Mouse (Mus musculus) thymus, postnatal 10 days (tissue): ENCODE results near the gene Hist1h2bk.

ENCODE experiments used
- DNase-seq, 2 experiments: peaks; one replicate each; pipeline ENCODE4 v3.0.0; 2021; ENCODE audit warnings: low spot score in 2 of 2

The Hist1h2bk gene

DNA sequence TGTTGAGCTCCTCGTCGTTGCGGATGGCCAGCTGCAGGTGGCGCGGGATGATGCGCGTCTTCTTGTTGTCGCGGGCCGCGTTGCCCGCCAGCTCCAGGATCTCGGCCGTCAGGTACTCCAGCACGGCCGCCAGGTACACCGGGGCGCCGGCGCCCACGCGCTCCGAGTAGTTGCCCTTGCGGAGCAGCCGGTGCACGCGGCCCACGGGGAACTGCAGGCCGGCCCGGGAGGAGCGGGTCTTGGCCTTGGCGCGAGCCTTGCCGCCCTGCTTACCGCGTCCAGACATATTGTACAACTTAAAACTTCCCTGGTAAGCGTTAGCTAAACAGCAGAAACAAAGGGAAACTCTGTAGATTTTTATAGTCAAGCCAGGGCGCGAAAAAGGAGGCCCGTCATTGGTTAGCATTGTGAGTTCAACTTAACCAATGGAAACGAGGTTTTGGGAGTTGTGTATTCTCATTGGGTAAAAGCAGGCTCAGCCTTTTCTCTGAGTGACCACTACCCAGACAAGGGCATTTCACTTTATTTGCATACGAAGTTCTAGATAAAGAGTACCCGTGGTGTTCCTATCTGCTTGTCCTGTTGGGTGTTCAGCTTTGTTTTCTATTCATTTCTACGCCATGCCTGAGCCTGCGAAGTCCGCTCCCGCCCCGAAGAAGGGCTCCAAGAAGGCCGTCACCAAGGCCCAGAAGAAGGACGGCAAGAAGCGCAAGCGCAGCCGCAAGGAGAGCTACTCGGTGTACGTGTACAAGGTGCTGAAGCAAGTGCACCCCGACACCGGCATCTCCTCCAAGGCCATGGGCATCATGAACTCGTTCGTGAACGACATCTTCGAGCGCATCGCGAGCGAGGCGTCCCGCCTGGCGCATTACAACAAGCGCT is at the start of gene Hist1h2bk, which contains the start of gene Hist1h2ah:
Hist1h2bk (plus strand) TSS at position 604 of the 882 bp plus-strand sequence.
Hist1h2ah (minus strand) TSS at position 302 of the 882 bp plus-strand sequence.
- DNase-seq, result peak; percentile 82 to 85

DNA sequence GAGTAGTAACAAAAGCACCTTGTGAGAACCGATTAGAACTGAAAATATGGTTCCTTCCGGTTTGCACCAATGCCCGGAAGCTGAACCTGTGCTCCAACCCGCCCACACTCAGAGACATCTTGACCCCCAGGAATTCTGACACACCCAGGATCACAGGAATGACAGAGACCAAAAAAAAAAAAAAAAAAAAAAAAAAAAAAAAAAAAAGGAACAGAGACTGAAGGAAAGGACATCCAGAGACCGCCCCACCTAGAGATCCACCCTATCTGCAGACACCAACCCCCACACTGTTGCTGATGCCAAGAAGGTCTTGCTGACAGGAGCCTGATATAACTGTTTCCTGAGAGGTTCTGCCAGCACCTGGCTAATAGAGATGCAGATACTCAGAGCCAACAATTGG is 43.1 kb upstream of the Hist1h2bk start:
- DNase-seq, result no peak

DNA sequence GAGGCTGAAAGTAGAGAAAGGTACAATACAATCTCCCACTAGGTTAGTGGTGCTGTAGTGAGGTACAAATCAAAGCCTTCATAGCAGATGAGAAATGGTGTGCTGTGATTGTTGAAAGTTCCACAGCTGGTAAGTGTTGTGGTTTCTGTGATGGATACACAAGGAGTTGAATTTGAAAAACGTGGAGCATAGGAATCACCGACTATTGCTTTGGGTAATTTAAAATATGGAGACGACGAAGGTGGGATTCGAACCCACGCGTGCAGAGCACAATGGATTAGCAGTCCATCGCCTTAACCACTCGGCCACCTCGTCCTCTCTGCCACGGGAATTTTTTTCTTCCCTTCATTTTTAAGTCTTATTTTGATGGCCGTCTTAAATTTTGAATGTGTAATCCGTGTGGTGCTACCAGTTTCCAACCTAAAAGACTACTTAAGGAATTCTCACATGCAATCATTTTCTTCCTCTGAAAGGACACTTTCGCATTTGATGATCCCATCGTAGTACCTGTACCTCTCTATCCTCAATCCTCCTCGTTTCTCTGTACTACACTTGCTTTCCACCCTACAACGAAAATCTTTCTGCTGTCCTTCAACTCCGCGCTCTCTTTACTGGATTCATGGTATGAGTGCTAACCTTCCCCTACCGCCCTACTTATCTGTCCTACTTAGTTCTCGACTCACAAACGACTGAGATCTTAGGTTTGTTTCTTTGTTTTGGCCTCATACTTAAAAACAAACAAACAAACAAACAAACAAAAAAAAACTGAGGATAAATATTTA is 41.5 kb upstream of the Hist1h2bk start:
- peak in 1 of 2 experiments; percentile 45 for DNase-seq

DNA sequence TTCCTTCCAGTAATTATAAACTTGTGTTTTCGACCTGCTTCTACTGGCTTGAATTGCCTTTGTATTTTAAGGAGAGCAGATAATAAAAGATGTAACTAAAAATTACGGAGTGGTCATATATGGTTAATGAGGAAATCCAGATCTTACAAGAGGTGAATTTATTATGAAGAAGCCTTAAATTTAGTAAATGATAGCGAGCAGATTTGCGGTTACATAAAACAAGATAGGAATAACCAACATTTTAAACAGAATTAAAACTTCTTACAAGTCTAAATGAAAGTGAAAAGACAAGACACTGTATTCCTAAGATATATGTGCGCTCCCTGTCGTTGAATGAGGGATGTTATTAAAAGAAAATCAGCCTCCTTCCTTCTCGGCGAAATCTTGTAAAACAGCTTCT is 40.8 kb upstream of the Hist1h2bk start:
- DNase-seq, result no peak

DNA sequence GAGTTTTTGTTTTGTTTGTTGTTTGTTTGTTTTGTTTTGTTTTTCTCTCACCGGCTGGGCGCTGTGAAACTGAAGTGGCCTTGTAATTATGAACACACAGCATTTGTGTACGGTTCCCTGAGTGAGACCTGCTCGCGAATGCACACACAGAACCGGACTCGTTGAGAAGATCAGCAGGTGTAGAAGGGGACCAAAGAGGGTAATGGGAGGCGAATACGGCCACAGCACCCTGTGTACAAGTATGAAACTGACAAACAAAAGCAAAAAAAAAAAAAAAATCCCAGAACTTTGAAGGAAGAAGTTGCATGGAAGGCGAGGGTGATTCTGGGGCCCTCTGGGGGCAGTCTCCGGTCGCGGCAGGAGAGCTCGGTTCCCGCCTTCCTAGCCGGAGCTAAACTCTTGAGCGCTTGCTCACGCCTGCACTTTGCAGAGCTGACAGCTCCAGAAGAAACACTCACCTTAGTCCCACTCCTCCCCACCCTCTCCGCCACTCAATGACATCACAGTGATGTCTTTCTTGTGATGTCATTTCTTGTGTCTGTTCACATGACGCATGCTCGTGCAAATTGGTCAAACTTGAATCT is 40.2 kb upstream of the Hist1h2bk start:
- peak in 1 of 2 experiments; percentile 43 for DNase-seq

DNA sequence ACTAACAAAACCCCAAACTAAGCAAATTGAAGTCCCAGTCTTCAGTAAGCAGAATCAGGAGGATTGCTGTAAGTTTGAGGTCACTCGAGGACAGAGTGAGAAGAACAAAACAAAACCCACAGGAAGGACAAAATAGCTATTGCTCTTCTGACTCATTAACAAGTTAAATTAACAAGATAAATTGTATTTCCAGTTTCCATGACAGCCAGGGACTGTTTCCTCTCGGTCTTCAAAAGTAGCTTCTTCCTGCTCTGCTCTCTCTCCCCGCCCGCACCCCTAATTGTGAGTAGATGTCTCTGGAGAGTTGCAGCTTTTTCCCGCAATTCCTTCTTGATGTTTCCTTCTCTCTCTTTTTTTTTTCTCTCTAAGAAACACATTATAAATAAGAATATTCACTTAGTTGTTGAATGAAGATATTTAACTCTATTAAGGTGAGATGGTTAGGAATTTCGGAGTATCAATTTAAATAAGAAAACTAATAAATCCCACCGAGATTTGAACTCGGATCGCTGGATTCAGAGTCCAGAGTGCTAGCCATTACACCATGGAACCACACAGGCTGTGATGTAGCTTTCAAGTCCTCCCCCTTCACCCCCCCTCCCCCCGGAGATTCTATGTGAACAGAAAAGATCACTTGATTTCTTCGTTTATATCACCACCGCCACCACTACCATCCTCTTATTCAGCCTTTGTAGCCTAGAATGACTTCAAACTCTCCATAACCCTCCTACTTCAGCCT is 39.4 kb upstream of the Hist1h2bk start:
- no peak for DNase-seq

DNA sequence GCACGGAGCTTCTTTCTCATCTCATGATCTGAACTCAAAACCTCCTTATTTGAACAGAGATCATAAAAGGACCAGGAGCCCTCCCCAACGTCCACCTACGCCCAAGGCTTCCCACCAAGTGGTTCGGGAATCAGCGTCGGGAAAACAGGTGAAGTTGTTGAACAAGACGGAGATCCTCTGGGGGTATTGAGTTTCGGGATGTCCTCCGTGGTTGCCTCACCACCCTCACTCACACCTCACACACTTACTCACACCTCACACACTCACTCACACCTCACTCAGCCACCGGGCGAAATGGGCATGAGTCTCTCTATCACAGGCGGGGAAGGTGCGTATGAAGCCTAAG is 38.9 kb upstream of the Hist1h2bk start:
- no peak for DNase-seq

DNA sequence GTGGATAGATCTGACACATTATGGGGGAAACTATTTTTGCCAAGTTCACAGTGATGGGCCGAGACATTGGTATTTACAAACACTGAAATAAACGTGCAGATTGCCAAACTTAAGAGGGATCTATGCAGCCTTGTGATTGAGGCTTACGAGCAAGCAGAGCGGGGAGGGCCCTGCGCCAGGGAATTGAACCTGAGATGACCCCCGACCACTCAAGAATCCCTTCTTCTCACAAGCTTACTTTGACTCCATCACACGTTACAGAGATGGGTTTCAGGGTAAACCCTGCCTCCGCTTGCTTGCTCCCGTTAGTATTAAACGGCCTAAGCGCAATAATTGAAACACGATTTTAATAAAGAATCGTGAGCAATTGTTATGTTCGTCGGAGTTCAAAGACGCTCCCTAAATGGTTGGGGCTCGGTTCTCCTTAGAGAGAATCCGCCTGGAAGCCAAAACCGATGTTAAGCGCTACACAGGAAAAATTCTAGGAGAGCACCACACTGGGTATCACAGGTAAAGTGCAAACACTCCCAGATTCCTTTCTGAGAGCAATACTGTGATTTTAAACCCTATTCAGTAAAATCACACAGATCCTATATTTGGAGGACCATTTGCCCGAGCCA is 38.4 kb upstream of the Hist1h2bk start:
- no peak for DNase-seq

DNA sequence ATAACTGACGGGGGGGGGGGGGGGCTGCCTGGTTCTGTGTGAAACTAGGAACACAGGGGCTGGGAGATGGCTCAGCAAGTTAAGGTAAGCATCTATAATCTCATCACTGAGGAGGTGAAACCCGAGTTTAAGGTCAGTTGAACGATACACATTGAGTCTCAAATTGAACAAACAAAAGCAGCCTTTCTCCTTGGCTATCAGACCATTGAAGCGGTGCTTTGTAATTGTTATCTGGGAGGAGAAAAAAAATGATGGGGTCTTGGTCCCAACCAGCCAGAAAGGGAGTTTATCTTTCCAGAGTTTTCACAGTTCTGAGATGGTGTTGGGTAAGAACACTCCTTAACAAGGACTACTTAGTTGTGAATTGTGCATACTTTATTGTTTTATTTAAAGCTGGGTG is 37.8 kb upstream of the Hist1h2bk start:
- no peak for DNase-seq

DNA sequence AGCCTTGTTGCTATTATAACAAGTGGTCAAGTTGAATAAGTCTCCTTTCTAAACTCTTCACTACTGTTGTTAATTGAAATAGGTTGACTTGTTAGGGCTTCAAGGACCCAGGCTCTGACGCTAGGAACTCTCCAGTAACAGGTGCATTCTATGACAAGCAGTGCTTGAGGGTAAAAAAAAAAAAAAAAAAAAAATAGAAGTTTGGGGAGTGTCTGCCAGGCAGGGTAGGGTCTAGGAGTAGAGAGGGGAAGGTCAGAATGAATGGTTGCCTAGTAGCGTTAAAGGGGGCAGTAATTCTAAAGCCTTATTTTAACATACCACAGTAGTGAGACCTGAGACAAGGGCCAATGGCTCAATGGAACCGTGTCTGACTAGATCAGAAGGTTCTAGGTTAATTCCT is 37.3 kb upstream of the Hist1h2bk start:
- no peak for DNase-seq

DNA sequence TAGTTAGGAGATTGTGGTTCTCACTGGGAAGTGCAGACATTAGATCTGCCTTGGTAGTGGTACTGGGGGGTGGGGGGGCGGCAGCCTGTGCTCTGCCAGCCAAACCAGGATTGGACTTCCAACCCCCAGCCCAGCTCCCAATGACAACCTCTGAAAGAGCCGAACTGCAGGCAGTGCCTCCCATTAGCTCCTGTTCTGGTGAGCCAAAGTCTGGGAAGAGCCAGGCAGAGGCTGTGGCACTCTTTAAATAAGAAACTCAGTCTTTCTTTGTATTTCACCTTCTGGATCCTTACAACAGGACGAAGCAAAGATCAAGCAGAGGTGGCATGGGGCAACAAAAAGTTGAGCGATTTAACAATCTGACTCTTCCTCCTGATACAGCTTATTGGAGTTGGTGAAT is 36.5 kb upstream of the Hist1h2bk start:
- no peak for DNase-seq

DNA sequence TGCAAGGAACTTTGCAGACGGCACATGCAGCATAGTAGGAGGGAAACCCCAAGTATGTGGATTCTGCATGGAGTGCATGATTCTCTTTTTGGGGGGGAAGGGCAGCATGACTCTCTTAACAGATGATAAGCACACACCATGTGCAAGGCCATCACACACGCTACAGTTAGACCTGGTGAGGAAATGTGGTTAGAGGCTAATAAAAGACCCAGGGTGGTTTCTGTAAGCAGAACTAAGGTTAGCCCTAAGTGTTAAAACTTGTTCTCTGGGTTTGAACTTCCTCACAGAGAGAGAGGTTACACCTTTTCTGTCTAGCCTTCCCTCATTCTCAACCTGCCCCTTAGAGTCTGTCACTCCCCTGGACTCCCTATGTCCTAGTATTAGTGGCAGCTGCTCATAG is 34.3 kb upstream of the Hist1h2bk start:
- no peak for DNase-seq

DNA sequence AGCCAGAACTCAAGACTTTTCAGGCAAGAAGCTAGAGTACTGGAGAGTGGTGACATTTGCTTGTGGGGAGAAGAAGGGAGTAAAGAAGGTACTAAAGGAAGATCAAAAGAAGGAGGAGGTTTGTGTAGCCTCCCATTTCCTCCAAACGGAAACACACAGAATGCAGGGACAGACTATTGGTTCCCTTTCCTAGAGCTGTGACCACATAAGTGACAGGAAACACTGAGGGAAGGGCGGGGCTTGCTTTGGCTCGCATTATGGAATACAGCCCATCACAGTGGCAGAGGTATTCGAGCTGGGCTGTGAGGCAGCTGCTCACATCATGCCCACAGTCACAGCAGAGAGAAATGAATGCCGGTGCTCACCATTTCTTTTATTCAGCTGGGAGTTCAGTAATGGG is 33.8 kb upstream of the Hist1h2bk start:
- no peak for DNase-seq

DNA sequence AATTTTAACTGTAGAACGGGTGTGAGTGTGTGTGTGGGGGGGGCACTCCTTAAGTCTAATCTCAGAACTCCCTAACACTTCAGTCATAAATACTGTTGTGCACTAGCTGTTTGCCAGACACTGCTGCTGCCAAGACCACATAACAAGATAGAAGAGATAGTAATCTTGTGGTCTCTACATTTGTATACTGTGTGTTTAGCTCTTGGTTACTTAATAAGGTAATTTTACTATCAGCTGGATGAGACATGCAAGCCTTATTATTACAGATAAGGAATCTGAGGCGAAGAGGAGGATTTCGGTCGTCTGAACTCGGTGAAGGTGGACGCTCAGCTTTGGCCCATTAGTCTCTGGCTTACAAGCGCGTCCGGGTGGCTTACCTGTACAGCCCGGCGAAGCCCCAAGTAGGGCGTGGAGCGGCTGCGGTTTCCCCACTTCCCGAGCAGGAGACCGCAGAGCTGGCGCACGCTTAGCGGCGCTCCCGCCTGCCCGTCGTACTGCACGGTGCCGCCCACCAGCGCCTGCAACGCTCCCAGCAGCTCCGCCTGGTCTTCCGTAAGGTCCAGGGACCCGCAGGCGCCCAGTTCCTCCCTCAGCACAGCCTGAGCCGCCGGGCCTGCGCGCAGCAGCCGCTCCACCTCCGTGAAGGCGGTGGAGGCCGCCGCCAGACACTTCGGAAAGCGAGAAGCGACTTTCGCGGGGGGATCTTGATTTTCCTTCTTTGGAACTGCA is 29.9 kb upstream of the Hist1h2bk start:
- DNase-seq, result peak; percentile 43

DNA sequence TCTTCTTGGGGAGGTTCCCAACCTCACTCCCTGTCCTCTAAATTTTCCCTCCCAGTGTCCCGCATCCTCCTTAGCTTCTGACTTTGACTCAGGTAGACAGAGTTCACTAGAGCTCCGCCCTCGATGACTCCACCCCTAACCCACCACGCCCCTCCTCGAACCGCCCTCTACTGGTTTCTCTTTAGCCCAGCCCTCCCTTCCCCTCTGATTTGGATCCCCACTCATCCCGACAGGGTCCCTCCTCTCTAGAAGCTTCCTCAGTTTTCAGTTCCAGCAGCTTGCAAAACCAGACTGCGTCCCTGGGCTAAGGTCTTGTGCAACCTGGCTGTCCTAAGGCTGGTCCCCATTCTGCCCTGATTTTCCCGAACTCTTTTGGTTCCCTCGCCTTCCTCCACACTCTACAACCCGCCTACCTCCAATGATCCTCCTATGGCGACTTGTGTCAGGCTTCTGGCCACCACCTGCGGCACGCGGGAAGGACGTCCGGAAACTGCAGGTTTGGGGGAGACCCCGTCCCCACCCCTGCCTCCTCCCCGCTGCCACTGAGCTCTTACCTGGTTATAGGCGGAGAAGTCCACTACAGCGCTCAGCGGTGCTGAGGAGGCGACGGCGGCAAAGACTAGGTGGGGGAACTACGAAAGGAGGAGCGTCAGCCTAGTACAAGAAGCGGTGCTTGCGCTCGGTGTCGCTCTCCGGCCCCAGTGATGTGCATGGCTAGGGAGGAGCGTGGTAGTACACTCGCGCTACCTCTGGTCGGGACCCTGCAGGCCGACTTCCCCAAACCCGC is 29.1 kb upstream of the Hist1h2bk start:
- peak; percentile 52 to 61 for DNase-seq

DNA sequence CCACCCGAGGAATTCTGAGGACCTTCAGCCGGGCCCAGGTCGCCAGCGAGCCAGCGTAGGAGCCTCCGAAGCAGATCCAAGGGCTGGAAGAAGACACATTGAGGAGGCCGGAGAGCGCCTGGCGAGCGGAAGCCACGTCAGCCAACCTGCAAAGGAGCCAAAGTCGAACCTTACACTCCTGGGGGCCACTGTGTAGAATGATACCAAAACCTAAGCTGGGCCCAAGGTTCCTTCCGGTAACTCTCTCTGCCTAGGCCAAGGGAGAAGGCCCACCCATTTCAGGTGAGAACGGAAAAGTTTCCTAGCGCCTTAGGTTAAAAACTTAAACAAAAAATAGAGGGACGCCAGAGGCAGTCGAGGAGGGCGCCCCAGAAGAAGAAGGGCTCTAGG is 28.6 kb upstream of the Hist1h2bk start:
- DNase-seq, result no peak

DNA sequence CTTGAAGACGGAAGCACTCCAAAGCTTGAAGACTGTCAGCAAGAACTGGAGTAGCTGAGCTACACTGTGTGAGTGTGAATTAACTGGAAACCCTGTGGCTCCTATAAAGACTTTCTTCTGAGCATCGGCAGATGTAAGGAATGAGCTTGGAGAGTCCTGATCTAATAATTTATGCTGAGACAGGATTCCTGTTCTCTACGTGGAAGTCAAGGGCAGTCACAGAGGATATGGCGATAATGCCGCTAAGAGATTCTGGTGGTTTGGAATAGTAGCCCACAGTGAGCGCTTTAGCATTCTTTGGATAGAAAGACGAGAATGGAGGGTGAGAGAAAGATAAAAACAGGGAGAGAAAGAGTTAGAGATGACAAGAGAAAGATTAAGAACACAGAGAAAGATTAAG is 27.8 kb upstream of the Hist1h2bk start:
- no peak for DNase-seq

DNA sequence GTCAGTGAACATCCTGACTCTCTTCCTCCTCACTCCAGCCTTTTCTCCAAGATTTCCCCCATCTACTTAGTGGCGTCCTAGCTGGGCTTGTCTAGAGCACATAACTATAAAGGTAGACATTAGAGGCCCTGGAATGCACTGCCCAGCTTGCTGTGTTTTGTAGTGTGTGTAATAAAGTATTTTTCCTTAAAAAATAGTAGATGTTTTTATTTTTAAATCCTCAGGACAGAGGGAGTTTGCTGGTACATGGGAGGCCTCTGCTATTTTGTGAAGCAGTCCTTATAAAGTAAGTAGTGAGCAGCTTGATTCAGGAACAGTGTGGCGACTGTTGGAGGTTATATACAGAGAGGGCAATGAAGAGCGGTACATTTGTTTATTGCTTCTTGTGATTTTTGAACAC is 27.0 kb upstream of the Hist1h2bk start:
- no peak for DNase-seq

DNA sequence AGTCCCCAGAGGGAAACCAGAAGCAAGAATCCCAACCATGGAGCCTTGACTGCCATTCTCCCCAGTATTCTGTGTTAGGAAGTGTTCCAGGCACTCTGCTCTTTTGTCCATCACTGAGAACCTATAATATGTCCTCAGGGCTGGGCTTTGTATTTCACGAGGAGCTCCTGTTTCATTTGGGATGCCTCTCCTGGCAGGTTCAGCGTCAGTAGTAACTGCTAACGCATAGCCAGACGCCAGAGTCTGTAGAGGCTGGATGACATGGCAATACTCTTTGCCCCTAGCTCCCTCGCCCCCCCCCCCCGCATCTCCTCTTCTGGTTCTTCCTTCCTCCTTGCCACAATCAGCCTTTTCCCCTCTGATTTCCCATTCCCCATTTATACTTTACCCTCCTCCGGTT is 26.0 kb upstream of the Hist1h2bk start, which contains the start of gene Prss16:
Prss16 (minus strand) TSS at position 101 of the 400 bp plus-strand sequence.
- no peak for DNase-seq

DNA sequence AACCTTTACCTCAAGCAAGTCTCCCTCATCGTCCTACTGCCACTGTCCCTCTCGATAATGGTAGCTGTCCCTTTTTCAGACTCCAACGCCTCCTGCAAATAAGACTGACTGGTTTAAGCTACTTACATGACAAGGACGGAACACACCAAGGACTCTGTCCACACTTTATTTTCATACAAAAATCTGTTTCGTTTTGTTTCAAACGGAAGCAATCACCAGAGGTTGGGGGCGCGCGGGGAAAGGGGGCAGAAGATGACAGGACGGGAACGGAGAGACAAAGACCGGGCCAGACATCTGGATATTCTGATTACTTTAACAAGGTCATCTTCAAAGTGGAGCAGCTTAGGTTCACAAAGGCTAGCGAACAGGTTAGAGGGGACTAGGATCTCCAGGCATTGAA is 22.0 kb upstream of the Hist1h2bk start:
- no peak for DNase-seq
